Comparison of ENCODE assay signal across 9 mouse cellular contexts in the genomic region with DNA sequence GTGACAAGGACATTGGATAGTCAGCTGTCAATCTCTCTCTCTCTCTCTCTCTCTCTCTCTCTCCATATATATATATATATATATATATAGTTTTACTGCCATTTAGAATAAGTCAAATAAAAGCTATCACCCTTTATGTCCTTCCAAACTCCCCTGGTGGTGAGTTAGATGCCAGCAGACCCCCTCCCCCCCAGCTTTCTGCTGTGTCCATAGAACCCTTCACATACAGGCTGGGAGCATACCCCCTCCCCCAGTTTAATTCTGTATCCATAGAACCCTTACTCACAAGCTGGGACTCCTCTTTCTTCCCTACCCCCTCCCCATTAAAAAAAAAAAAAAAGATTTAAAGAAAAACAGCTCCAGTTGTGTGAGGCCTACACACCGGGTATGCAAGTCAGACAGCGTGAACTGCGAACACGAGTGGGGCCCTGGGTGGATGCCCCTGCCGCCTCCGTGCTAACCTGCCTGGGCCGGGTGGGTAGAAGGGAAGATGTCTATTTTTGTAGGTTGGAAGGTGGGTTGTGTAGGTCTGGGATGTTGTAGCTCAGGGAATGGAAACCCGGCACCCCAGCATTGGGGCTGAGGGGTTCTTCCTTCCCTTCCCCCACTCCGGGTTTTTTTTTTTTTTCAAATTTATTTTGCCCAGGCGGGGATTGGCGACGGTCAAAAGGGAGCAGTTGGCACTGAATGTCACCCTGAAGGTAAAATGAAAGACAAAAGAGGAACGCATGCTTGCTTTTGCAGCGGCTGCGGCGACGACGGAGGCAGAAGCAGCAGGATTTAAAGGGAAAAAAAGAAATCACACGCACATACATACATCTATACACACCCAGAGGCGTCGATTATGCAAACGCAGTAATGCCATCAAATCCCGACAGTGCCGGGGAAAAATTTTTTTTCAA. TPM values are rescaled to one million over a fixed set of nuclear protein-coding genes. Genes with fewer than 3 reads are reported as not detected.
DNase-seq lines count a peak whose midpoint lies in the region; ATAC-seq and TF ChIP-seq lines count a peak whose summit lies in the region.
"Had no signal": no experiment of that assay in that cellular context is flagged by ENCODE, and none has a peak within 500 bp of the region (broad histone marks: within the 10 kb centered on the region; RNA-seq: fewer than 3 reads in every experiment).

No protein-coding gene starts in this region.

- intact Hi-C loops in left cerebral cortex, postnatal 14 days (cut with DNase I), result no loop called here

- ATAC-seq in frontal cortex, adult (ENCODE audit: low TSS enrichment), result peak; percentile 25
- peak; percentile 42 for ATAC-seq in forebrain, postnatal 0 days
- ATAC-seq in neural tube, embryonic 15.5 days (ENCODE audit: low FRiP score), result peak; percentile 37; the same call in 1 of the 2 replicates

- peak overlapping the region; percentile 93 for H3K4me2 ChIP-seq in forebrain, postnatal 0 days (ENCODE audit: low read depth)
- peak overlapping the region; percentile 88 for H3K4me2 ChIP-seq in neural tube, embryonic 15.5 days

- H3K9ac ChIP-seq in forebrain, postnatal 0 days, result peak overlapping the region; percentile 76
- H3K9ac ChIP-seq in neural tube, embryonic 15.5 days (replicated peaks), result peak overlapping the region; percentile 83

- DNase-seq in frontal cortex, postnatal 25 days (ENCODE audit: low spot score in 2 of 2), result no peak
- peak; percentile 50 for DNase-seq in forebrain, postnatal 0 days
- DNase-seq in left cerebral cortex, postnatal 14 days (ENCODE audit: low spot score in 2 of 2), result peak; percentile 18 to 32
- DNase-seq in ovary, postnatal 14 days (ENCODE audit: low spot score), result no peak
- DNase-seq in kidney, adult 9 months, result no peak

- 8% methylated on average over 24 of the region's 24 CpGs for WGBS in forebrain, postnatal 0 days
- WGBS in neural tube, embryonic 15.5 days, result 7% methylated on average over 24 of the region's 24 CpGs

- peaks cover 6% of the 10 kb centered on the region for H3K4me1 ChIP-seq in brown adipose tissue, adult 24 weeks (ENCODE audit: control insufficient read depth, insufficient read depth, insufficient read length, low read length)
- H3K4me1 ChIP-seq in forebrain, postnatal 0 days (ENCODE audit: insufficient read depth), result 0 out of 2 replicates have a peak, but pooled peaks cover 6% of the 10 kb centered on the region
- peaks cover 28% of the 10 kb centered on the region for H3K4me1 ChIP-seq in neural tube, embryonic 15.5 days

- H3K36me3 ChIP-seq in forebrain, postnatal 0 days (ENCODE audit: insufficient read depth), result no peaks in the 10 kb centered on the region
- H3K36me3 ChIP-seq in neural tube, embryonic 15.5 days, result no peaks in the 10 kb centered on the region

- no peaks in the 10 kb centered on the region for H3K9me3 ChIP-seq in forebrain, postnatal 0 days (ENCODE audit: low read length)
- no peaks in the 10 kb centered on the region for H3K9me3 ChIP-seq in neural tube, embryonic 15.5 days (replicated peaks)

- no peak overlapping the region for H3K27ac ChIP-seq in brown adipose tissue, adult 24 weeks (replicated peaks; ENCODE audit: low read depth, low read length)
- H3K27ac ChIP-seq in forebrain, postnatal 0 days (ENCODE audit: low read depth, low read length), result peak overlapping the region; percentile 69
- peak overlapping the region; percentile 87 for H3K27ac ChIP-seq in neural tube, embryonic 15.5 days (replicated peaks)

- 0 out of 2 replicates have a peak, but pooled peaks have one; percentile 10 for TF ChIP-seq CTCF in forebrain, postnatal 0 days (IDR thresholded peaks at IDR 0.05; ENCODE audit: low read depth)

- no peaks in the 10 kb centered on the region for H3K27me3 ChIP-seq in forebrain, postnatal 0 days (ENCODE audit: insufficient read depth, low read length)
- H3K27me3 ChIP-seq in neural tube, embryonic 15.5 days (replicated peaks), result no peaks in the 10 kb centered on the region

- peak overlapping the region; percentile 43; the same call in 1 of the 2 replicates for H3K4me3 ChIP-seq in brown adipose tissue, adult 24 weeks (ENCODE audit: insufficient read depth, low read depth, low read length)
- peak overlapping the region; percentile 60 for H3K4me3 ChIP-seq in forebrain, postnatal 0 days (ENCODE audit: low read depth, low read length)
- H3K4me3 ChIP-seq in neural tube, embryonic 15.5 days (replicated peaks), result peak overlapping the region; percentile 71

RNA-seq across cellular contexts. Expression of a gene that starts 42.4 kb away (rescaled TPM):
- polyA plus RNA-seq in brown adipose tissue, adult 24 weeks (2012; ENCODE audit: insufficient read depth, insufficient read length, missing spikeins), result 12.5 and 12.7 TPM in 2 replicates
- 11.8 and 11.9 TPM in 2 replicates for total RNA-seq in forebrain, postnatal 0 days (2014; rRNA removed)
- polyA plus RNA-seq in forebrain, postnatal 0 days (2015; fragmentation: Nextera tagmentation; extraction: Ambion mirVana), result 6.1 and 9.2 TPM in 2 replicates
- total RNA-seq in left cerebral cortex, postnatal 14 days (2021), result 10 to 100 TPM; 21.6 to 25.1 TPM
- 27.5 and 31.6 TPM in 2 replicates for polyA plus RNA-seq in neural tube, embryonic 15.5 days (2015; fragmentation: Nextera tagmentation; extraction: Ambion mirVana)
- polyA plus RNA-seq: C2C12 had no signal

Comparison
In these comparisons a context has a peak if more than half of its experiments do, and no peak if none do; other contexts are left out.
1. DNase-seq: peak in forebrain, postnatal 0 days (single experiment) and left cerebral cortex, postnatal 14 days (2 of 2); none in frontal cortex, postnatal 25 days (0 of 2), ovary, postnatal 14 days (single experiment) and kidney, adult 9 months (single experiment).
2. Peak in every context shown above with its lines, with median percentiles within 50 percentile points of each other: ATAC-seq and H3K4me3 ChIP-seq.